Mouse (Mus musculus) ovary, postnatal 10 days (tissue): ENCODE results near the gene Kif1bp.
"Not testable (repeated sequence)": the region's sequence is repeated elsewhere in the genome, so short reads cannot be mapped to it uniquely, and the experiment has no call there.

ENCODE experiments used
- DNase-seq: peaks from one replicate; pipeline ENCODE4 v3.0.0; 2022; ENCODE audit warnings: low spot score

The Kif1bp gene

DNA sequence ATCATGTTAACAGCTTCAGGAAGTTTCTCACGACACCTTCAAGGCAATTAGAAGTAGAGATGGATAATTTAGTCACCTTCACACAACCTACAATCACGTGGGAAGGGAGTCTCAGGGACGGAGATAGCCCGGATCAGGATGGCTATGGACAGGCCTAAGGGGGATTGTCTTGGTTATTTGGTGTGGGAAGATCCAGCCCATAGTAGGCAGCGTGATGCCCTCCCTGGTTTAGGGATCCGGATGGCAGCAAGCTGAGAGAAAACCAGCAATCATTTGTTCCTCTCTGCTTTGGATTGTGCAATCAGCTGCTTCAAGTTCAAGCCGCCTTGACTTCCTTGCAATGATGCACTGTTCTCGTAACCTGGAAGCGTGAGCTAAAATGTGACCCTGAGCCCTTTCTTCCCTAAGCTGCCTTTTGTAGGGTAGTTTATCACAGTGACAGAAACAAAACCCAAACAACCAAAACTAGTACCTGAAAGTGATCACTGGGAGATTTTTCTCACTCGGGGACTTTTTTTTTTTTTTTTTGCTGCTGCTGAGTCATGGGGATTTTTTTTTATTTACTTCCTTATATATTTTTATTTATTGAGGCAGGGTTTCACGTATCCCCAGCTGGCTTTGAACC, 69.1 kb downstream of the Kif1bp start:
- DNase-seq = no peak

DNA sequence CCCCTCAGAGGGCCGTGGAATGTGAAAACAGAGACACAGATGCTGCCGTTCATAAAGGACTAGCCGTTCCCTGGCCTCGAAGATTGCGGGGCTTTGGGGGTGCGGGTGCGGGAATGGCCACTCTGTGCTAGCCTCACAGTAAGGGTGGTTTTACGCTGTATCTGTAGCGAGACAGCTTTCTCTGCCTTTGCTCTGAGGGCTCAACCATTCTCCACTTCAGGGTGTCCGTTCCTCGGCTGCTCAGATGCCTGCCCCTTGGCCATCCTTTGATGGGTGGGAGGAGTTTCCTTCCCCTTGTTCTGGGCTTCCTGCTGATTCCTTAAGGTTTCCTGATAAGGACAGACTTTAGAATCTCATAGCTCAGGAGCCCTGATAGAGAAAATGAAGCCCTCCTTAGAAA, 69.8 kb downstream of the Kif1bp start:
- no peak for DNase-seq

DNA sequence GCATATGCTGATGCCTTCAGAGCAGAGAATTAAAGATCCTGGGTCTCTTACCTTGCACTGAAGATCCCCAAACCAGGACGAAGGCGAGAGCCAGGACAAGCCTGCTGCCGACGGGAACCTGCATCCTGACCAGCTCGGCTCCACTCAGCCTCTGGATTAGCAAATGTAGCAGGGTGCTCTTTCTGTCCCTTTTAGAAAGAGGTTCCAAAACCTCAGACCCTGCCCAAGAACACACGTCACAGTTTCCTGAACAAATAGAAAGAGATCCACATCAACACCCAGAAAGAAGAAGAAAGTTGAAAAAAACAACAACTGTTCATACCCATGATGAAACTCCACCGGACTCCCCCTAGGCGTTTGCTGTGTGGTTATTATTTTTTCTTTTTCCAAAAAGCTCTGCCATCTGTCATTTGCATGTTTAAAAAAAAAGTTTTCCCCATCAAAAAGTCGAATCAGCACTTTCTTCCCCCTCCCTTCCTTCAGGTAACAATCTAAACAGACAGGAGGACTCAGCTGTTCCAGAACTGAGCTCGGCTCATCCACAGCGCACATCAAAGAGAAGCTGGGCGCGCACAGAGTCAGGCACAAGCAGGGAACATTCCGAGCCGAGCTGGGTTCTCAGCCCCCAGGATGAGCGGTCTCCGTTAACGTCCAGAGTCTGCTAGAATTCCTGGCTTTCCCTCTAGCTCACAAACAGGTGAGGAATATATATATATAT, 70.5 kb downstream of the Kif1bp start:
- no peak for DNase-seq

DNA sequence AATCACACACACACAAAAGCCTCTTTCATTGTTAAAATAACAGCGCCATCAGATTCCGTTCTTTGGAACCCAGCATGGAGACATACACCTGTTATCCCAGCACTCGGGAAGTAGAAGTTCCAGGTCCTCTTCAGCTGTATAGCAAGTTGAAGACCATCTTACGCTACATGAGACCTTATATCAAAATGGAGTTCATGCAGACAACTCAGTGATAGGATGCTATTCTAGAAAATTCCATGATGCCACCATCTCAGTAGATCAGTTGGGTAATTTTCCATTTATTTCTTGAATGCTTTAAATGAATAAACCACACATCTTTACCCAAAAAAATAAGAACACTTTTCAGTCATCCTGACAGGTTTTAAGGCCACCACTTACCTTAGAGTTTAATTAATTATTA, 71.2 kb downstream of the Kif1bp start:
- no peak for DNase-seq

DNA sequence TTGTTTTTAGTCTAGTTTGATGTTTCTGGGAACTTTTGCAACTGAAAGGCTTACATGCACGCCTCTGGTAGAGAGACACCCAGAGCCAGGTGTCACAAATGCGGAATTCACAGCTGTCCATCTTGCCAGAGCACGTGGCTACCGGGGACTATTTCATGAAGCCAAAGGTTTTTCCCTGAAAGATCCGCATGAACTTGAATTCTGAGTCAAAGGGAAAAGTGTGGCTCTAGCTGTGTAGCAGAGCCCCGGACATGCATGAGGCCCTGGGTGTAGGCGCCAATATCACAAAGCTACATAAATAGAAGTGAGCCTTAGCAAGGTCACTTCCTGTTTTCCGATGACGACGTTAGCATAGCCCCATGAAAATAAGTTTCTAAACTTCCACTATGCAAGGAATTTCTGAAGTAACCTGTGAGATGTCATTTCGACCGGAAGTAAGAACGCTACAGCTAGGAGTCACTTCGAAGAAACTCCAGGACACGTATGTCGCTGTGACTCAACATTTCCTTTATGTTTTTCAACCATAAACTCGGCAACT, 72.2 kb downstream of the Kif1bp start:
- no peak for DNase-seq

DNA sequence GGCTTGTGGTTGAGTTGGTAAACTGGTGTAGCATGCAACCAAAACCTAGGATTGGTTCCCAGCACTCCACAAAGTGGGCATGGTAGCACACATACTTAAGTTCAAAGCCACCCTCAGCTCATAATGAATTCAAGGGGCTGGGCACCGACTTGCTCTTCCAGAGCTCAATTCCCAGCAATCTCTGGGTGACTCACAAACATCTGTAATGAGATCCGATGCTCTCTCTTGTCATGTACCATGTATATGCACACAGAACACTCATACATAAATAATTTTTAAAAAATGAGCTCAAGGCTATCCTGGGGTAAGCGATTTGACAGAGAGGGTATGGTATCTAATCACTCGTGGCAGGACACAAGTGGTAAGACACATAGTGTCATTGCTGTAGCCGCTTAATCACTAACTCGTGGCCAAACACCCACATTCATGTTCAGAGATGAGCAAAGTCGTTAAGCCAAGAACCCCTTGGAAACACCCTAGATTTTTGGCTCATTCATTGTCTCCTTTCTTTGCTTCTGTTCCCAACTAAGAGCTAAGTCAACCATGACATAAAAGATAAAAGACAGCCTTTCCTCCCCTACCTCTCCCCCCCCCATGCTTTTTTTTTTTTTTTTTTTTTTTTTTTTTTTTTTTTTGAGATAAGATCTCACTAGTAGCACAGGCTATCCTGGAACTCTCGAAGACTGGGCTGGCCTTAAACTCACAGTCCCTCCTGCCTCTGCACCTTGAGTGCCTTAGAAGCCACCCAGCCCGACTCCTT, 72.9 kb downstream of the Kif1bp start:
- no peak for DNase-seq

DNA sequence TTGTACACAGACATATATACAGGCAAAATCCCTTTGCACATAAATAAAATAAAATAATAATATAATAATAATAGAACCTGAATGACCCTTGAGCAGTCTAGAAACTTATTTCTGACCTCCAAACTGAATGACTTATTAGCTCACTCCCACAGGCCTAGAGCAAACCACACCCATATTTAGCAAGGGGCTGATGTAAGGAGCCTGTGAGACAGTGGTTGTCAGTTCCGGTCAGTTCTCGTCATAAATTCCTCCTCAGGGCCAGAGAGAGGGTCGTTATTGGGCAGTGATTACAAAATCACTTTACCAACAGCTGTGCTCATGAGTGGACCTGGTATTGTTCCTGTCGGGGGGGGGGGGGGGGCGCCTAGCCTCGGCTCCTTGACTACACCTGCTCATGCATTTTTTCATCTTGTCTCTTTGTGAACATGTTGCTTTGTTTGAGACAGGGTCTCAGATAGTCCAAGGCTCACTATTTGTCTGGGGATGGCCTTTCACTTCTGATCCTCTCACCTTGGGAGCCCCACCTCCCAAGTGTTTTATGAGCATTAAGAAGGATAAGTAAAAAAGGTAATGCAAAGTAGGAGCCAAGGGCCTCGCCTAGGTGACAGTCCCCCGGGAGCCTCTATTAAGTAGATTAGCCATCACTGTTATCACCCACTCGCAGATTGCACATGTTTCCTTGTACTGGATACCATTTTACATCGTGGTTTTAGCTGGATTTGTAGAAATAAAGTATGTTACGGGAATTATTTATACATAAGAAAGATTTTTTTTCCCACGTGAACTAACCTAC, 74.2 kb downstream of the Kif1bp start:
- no peak for DNase-seq

DNA sequence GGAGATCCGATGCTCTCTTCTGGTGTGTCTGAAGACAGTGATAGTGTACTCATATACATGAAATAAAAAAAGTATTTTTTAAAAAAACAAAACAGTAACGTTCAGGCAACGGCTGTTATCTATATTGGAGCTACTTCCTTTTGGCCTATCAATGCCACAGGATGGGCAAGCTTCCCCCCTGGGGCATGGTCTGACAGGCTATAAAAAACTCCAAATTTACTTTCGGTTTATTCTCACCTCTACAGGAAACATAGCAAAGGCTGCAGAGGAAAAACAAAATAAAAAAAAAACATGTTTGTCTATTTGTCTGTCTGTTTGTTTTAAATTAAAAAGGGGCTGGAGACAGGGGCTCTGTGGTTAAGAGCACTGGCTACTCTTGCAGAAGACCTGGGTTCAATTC, 74.9 kb downstream of the Kif1bp start:
- DNase-seq = no peak

DNA sequence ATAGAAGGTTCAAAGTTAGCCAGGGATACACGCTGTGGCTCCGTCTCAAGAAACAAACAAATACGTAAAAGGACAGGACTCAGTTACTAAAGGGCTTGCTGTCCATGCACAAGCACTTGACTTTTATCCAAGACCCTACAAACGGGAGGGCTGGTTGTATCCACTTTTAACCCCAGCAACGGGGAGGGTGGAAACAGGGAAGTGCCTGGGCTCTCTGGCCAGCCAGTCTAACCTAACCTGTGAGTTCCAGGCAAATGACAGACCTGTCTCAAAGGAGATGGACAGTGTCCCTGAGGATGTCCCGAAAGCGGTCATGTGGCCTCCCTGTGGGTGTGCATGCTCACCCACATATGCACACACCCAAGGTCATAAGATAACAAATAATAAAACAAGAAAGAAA, 76.3 kb downstream of the Kif1bp start:
- DNase-seq = no peak

DNA sequence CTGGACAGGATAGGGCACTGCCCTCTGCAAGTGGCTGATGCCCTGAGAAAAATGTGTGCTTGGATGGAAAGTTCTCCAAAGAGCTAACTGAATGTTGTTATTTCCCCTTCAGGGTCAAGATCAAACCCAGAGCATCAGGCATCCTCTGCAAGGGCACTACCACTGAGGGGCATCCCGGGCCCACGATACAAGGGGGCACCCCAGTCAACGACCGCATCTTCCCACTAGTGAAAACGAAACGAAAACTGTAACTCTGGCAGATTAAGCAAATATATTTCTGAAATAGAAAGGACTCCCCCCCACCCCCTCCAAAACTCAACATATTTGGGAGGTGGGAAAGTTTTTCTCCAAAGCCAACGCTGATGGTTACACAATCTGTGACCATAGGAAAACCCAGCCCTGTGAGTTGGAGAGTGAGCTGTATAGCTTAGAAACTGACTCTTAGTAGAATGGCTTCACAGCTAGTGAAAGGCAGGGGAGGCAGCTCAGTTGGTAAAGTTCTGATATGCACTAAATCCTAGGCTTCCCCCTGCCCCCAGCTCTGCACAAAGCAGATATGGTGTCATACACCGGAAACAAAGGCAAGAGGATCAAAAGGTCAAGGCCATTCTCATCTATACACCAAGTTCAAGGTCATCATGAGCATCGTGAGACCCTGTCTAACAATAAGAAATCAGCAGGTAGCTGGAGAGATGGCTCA, 77.2 kb downstream of the Kif1bp start:
- DNase-seq = no peak

DNA sequence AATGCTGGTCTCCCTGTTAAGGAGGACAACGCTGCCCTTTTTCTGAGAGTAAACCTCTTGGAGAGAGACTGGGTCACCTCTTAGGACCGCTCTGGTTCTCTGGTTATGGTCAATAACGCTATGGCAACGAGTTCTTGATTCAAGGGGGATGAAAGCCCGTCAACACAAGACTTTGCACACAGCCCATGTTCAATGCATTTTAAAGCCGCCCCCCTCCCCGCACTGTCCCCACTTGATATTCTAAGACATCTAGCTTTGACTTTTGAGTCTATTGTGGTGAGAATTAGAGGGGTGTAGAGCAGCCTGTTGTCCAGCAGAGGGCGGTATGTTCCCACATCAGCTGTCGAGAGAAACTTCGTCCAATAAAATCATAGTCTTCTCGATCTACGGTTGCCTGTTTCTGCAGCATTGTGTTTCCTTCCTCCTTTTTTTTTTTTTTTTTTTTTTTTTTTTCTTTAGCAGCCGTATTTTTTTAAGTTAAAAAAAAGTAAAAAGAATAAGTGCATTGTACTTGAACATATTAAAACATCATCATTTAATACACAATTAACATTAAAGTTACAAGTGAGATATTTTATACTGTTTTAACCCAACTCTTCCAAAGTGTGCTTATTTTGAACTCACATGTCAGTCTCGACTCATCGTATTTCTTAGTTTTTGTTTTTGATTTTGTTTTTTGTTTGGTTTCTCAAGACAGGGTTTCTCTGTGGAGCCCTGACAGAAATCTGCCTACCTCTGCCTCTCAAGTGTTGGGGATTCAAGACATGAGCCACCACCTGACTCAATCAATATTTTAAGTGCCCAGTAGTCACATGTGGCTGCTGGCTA, 78.0 kb downstream of the Kif1bp start:
- DNase-seq = peak; percentile 13

DNA sequence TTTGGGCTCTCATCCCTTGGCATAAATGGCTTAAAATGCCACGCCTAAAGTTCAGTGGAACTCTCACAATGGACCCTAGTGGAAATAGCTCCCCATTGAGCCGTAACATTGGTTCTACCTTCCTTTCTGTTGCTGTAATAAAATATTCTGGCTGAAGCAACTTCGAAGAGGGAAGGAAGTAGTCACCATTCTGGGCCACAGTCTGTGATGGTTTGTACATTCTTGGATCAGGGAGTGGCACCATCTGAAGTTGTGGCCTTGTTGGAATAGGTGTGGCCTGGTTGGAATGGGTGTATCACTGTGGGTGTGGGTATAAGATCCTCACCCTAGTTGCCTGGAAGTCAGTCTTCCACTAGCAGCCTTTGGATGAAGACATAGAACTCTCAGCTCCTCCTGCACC, 86.6 kb downstream of the Kif1bp start:
- not testable (repeated sequence) for DNase-seq
